Mouse (Mus musculus): ENCODE results near the gene Chst11. TPM values are rescaled to one million over a fixed set of nuclear protein-coding genes. Genes with fewer than 3 reads are reported as not detected.
A peak's percentile ranks its signal among the peaks of the same experiment; 100 is the strongest.

Gene Chst11
- 10 to 100 TPM; 29.9 to 33.3 TPM for total RNA-seq (2021)

- peak; percentile 81 to 86 for DNase-seq (ENCODE audit: low spot score in 2 of 2)
- intact Hi-C loops (cut with DNase I): loop anchor here (5.0 kb wide), 5 partner anchors 52 to 212 kb away; no protein-coding TSS in a partner anchor
Observed at GRCm38 (mm10) chr10:82984950-82985699, at the start of gene Chst11. Gene Chst11 (plus strand): TSS chr10:82985498.

DNA sequence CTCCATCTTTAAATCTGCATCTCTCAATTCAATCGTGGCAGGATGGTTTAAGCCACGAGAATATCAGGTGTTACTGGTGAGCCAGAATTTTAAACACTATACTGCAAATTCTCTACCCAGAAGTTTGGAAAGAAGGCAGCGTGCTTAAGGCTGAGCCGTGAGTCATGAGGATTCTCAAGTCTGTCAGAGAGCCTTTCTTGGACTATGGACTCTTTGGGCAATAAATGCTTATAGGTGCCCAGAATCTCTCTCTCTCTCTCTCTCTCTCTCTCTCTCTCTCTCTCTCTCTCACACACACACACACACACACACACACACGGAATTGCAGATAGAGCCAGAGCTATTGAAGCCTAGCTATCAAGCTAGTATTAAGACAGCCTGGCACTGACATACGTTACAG is 49.5 kb upstream of the Chst11 start:
- no peak for DNase-seq (ENCODE audit: low spot score in 2 of 2)
- intact Hi-C loops (cut with DNase I): no loop called here

- no peak for DNase-seq (ENCODE audit: low spot score in 2 of 2)
- intact Hi-C loops (cut with DNase I): no loop called here
Observed at GRCm38 (mm10) chr10:82953415-82953814, 31.9 kb upstream of the Chst11 start.

- intact Hi-C loops (cut with DNase I): no loop called here
- no peak for DNase-seq (ENCODE audit: low spot score in 2 of 2)
Observed at GRCm38 (mm10) chr10:82955117-82955516, 30.2 kb upstream of the Chst11 start.

DNA sequence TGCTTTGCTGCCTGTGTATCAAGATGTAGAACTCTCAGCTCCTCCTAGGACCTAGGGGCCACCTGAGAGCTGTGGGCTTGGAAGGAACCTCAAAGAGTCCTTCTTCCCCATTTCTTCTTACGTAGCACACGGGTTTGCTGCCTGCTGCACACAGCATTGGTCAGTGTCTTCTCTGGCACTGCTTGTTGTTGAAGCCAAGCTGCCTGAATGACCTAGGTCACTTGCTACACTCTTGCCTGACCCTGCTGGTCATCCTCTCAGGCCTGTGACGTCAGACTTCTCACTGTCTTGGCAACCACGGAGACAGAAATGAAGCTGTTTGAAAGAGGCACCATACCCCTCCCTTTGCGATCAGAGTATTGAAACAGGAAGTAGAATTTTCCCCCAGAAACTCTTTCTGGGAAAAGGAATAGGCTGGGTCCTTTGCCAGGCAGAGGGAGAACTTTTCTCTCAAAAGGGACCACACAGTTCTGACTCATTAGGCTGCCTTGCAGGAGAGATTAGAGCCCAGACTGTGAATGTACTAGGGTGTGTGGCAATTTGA is 27.0 kb upstream of the Chst11 start:
- DNase-seq (ENCODE audit: low spot score in 2 of 2): no peak
- intact Hi-C loops (cut with DNase I): no loop called here

GRCm38 (mm10) chr10:82959316-82959715 is 26.0 kb upstream of the Chst11 start:
- DNase-seq (ENCODE audit: low spot score in 2 of 2): no peak
- intact Hi-C loops (cut with DNase I): no loop called here

- no peak for DNase-seq (ENCODE audit: low spot score in 2 of 2)
- intact Hi-C loops (cut with DNase I): no loop called here
Observed at GRCm38 (mm10) chr10:82961302-82961701, 24.0 kb upstream of the Chst11 start.

GRCm38 (mm10) chr10:82962018-82962417 is 23.3 kb upstream of the Chst11 start:
- intact Hi-C loops (cut with DNase I): no loop called here
- no peak for DNase-seq (ENCODE audit: low spot score in 2 of 2)

DNA sequence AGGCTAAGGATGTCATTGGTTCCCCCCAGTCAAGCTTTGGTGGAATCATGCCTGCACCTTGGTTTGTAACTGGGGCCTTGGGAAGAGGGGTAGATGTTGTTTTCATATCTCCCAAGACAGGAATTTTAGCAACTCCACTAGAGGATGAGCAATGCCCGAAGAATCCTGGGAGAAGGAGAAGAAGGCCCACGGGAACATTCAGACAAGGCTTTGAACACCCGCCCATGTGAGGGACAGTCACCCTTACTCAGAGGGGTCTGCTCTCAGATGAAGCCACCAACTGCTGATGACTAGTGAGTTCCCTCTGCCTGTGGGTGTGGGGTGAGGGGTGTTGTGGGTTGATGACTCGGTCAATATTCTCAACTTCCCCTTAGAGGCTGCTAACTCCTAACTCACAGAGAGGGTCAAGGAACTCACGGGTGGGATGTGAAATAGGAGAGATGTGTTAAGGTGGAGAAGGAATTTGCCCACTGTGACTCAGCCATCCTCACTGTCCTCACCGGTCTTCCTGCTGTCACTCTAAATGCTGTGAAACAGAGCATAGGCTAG is 22.8 kb upstream of the Chst11 start:
- intact Hi-C loops (cut with DNase I): no loop called here
- no peak for DNase-seq (ENCODE audit: low spot score in 2 of 2)

DNA sequence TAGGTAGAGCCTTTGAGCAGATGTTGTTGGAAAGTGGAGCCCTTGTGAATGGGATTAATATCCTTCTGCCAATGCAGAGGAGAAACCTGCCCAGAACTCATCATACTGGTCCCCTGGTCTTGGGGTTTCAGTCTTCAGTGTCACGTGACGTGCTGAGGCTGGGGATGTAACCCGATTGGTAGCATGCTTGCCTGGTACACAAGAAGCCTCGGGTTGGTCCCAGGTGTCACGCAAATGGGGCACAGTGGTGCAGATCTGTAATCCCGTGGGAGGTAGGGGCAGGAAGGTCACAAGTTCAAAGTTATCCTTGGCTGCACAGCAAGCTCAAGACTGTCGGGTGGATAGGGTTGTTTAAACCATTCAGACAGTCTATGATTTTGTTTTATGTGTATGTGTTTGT is 20.8 kb upstream of the Chst11 start:
- DNase-seq (ENCODE audit: low spot score in 2 of 2): no peak

DNA sequence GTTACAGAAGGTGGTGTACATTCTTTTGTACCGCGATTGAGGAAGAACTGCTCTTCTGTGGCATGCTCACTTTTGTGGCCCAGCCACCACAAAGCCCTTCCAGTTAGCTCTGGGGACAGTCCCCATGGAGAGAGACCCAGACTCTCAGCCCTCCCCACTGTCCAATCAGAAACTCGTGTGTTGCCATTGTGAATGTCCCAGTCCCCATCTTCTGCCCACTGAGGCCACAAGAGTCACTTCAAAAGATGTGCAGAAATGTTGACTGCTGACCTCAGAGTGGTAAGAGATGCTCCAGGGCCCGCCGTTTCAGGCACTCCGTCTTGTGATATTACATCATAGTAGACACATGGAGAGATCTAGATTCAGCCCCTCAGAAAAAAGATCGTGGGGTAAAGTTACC is 18.6 kb upstream of the Chst11 start:
- DNase-seq (ENCODE audit: low spot score in 2 of 2): no peak
- intact Hi-C loops (cut with DNase I): loop anchor here (5.0 kb wide), 1 partner anchor 34 kb away; no protein-coding TSS in a partner anchor

More for the DNA sequence above, 20.8 kb upstream of the Chst11 start:
- intact Hi-C loops (cut with DNase I): no loop called here

DNA sequence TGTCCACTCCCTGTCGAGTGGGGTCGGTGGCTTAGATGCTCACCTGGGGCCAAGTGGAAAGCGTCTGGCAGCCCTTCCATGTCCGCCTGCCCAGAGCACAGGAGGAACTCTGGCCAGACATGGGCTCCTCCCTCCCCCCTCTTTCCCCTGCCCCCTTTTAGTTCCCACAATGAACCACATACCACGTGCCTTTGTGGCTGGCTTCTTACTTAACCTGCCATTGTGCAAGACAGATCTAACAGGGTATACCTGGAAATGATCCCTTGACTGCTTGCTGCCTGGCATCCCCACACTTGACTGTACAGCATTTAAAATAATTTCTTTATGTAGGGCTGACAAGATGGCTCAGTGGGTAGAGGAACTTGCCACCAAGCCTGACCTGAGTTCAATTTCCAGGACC is 15.7 kb upstream of the Chst11 start:
- intact Hi-C loops (cut with DNase I): loop anchor here (5.0 kb wide), 1 partner anchor 37 kb away; no protein-coding TSS in a partner anchor
- DNase-seq (ENCODE audit: low spot score in 2 of 2): no peak

GRCm38 (mm10) chr10:82971549-82971948 is 13.7 kb upstream of the Chst11 start:
- intact Hi-C loops (cut with DNase I): no loop called here

GRCm38 (mm10) chr10:82974201-82974600 is 11.1 kb upstream of the Chst11 start:
- intact Hi-C loops (cut with DNase I): no loop called here
- DNase-seq (ENCODE audit: low spot score in 2 of 2): no peak

More at GRCm38 (mm10) chr10:82971549-82971948, 13.7 kb upstream of the Chst11 start:
- no peak for DNase-seq (ENCODE audit: low spot score in 2 of 2)

DNA sequence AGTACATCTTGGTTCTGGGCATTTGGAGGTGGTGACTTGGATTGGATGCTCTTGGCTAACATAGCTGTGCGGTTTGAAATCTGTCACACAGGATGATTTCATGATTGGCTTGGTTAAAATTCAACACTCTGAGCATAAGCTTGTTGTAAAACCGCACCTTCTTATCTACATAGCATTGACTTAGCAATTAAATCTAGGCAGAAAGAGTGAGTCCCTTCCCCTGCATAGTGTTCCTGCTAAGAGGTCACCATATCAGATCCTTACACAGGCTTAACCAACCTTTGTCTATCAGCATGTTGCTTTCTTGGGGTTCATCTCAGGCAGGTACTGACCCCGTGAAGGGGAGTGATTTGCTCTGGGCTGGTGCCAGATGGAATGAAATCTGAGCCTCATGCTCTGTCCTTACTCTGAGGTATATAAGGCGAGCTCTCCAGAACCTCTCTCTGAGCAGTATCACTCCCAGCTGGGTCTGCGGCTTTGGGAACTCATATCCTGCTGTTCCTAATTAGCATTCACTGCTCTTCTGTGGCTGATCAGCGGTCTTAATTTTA is 10.6 kb upstream of the Chst11 start:
- no peak for DNase-seq (ENCODE audit: low spot score in 2 of 2)
- intact Hi-C loops (cut with DNase I): no loop called here

GRCm38 (mm10) chr10:82975806-82976205 is 9.5 kb upstream of the Chst11 start:
- DNase-seq (ENCODE audit: low spot score in 2 of 2): no peak
- intact Hi-C loops (cut with DNase I): no loop called here

DNA sequence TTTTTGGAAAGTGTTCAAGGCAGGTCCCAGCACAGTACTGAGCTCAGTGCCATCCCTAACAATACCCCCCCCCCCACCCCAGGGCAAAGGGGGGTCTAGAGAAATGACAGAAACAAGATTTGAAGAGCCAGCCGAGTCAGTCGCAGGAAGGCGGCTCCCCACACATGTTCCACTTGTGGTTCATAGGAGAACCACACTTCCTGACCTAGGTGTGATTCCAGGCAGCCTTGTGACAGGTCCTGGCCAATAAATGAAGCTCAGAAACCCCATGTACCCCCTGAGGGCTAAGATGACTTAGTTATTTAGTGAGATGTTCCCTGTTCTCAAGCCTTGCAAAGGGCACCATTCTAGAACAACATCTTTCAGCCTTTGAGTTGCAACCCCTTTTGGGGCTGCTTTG is 3.0 kb upstream of the Chst11 start:
- intact Hi-C loops (cut with DNase I): no loop called here
- DNase-seq (ENCODE audit: low spot score in 2 of 2): no peak

DNA sequence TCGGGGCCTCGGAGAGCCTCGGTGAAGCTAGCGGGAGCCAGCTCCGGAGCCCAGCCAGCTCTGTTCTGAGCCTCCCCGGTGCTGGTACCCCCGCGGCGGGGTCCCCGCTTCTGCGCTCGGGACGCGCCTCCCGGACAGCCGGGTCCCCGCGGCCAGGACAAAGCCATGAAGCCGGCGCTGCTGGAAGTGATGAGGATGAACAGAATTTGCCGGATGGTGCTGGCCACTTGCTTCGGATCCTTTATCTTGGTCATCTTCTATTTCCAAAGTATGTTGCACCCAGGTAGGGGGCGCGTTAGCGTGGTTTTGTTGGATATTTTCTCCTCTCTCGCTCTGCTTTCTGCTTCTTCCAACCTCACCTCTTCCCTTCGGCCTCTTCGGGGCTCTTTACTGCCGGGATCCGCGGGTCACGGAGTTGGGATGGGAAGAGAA is 418 bp downstream of the Chst11 start:
- DNase-seq (ENCODE audit: low spot score in 2 of 2): peak; percentile 65 to 66
- intact Hi-C loops (cut with DNase I): loop anchor here (5.0 kb wide), 5 partner anchors 52 to 212 kb away; no protein-coding TSS in a partner anchor

DNA sequence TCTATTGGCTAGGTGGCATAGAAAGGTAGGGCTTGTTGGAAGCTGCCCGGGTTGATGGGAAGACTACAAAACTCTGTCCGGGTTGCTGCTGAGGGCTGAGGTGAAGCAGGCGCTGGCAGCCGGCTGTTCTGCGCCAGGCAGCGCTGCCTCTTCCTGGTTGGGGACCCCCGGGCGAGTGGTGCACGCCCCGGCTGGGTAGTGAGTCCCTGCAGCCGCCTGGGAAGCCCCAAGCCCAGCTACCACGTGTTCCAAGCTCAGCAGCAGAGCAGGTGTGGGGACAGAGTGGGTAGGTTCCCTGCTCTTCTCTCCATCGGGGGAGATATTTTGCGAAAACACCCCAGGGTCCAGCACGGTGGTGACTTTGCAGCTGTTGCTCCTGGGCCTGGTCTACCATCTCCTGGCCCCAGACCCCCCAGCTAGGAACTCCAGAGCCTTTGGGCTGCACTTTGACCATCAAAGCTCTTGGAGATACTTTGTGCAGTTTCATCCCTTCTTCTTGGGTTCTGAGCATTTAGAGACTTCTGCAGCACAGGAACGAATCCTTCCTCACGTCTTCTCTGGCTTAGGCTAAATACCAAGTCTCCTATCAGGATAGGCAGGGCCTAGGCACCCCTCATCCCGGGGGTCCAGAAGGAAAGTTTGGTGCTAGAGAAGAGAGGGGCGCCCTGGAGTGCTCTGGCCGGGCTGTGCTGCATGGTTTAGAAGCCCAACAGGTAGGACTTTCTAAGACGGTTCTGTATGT is 1.1 kb downstream of the Chst11 start:
- intact Hi-C loops (cut with DNase I): loop anchor here (5.0 kb wide), 5 partner anchors 51 to 211 kb away; no protein-coding TSS in a partner anchor
- peak; percentile 9 to 18 for DNase-seq (ENCODE audit: low spot score in 2 of 2)

DNA sequence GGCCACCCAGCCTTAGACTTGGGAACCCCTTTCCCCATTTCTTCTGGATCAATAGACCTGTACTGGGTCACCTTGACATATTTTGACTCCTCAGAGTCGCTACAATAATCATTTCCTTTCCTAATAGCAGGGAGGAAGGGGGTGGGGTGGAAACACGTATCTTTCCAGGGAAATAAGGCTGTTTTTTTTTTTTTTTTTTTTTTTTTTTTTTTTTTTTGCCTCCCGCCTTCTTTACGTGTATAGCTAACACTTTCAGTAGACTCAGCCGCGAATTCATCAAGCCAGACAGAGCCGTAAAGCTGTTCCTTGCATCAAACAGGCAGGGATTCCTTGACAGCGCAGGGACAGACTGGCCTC is 1.7 kb downstream of the Chst11 start:
- intact Hi-C loops (cut with DNase I): loop anchor here (5.0 kb wide), 5 partner anchors 50 to 210 kb away; no protein-coding TSS in a partner anchor
- no peak for DNase-seq (ENCODE audit: low spot score in 2 of 2)
